26 mouse cellular contexts compared by ENCODE assay signal in genomic region chr2:114373476-114373875, GRCm38 (mm10).
DNase-seq lines count a peak whose midpoint lies in the region; ATAC-seq and TF ChIP-seq lines count a peak whose summit lies in the region.
"Had no signal": no experiment of that assay in that cellular context is flagged by ENCODE, and none has a peak within 500 bp of the region (broad histone marks: within the 10 kb centered on the region; RNA-seq: fewer than 3 reads in every experiment).

No protein-coding gene starts in this region.

- H3K4me1 ChIP-seq in forebrain, embryonic 16.5 days (replicated peaks; ENCODE audit: control insufficient read depth, insufficient read depth, low read length) = peaks cover 6% of the 10 kb centered on the region; the same call in 1 of the 2 replicates
- H3K4me1 ChIP-seq in forebrain, embryonic 10.5 days = no peaks in the 10 kb centered on the region
- peaks cover 3% of the 10 kb centered on the region; the same call in 1 of the 2 replicates for H3K4me1 ChIP-seq in heart, embryonic 16.5 days (ENCODE audit: control insufficient read depth, insufficient read depth, low read length)
- H3K4me1 ChIP-seq in lung, embryonic 16.5 days (replicated peaks; ENCODE audit: control insufficient read depth, insufficient read depth, low read length) = peaks cover 4% of the 10 kb centered on the region; the same call in 1 of the 2 replicates
- H3K4me1 ChIP-seq: embryonic facial prominence, embryonic 12.5 days; heart, embryonic 10.5 days; hindbrain, embryonic 10.5 days had no signal

- H3K27ac ChIP-seq in forebrain, embryonic 16.5 days (ENCODE audit: low read length) = no peak overlapping the region
- H3K27ac ChIP-seq in forebrain, embryonic 10.5 days = no peak overlapping the region
- H3K27ac ChIP-seq in heart, embryonic 16.5 days (ENCODE audit: low read length) = no peak overlapping the region
- H3K27ac ChIP-seq in lung, embryonic 16.5 days (ENCODE audit: low read length) = no peak overlapping the region
- H3K27ac ChIP-seq: embryonic facial prominence, embryonic 12.5 days; heart, embryonic 10.5 days; hindbrain, embryonic 10.5 days; layer of hippocampus, adult 2 months; macrophage had no signal

- H3K27me3 ChIP-seq in forebrain, embryonic 16.5 days (replicated peaks; ENCODE audit: control insufficient read depth, insufficient read depth, low read length) = no peaks in the 10 kb centered on the region
- peaks cover 15% of the 10 kb centered on the region for H3K27me3 ChIP-seq in forebrain, embryonic 10.5 days (ENCODE audit: poor library complexity, severe bottlenecking)
- H3K27me3 ChIP-seq in heart, embryonic 16.5 days (ENCODE audit: control insufficient read depth, insufficient read depth, low read length) = no peaks in the 10 kb centered on the region
- H3K27me3 ChIP-seq in lung, embryonic 16.5 days (ENCODE audit: control insufficient read depth, insufficient read depth, low read depth, low read length) = no peaks in the 10 kb centered on the region
- H3K27me3 ChIP-seq: CH12.LX; embryonic facial prominence, embryonic 12.5 days had no signal

- H3K36me3 ChIP-seq in forebrain, embryonic 16.5 days (ENCODE audit: control insufficient read depth, insufficient read depth) = no peaks in the 10 kb centered on the region
- no peaks in the 10 kb centered on the region for H3K36me3 ChIP-seq in forebrain, embryonic 10.5 days (replicated peaks)
- H3K36me3 ChIP-seq in heart, embryonic 16.5 days (ENCODE audit: control insufficient read depth, insufficient read depth) = no peaks in the 10 kb centered on the region
- H3K36me3 ChIP-seq in lung, embryonic 16.5 days (ENCODE audit: control insufficient read depth, insufficient read depth, low read length) = no peaks in the 10 kb centered on the region
- H3K36me3 ChIP-seq: embryonic facial prominence, embryonic 12.5 days; G1E; heart, embryonic 10.5 days; hindbrain, embryonic 10.5 days had no signal

- TF ChIP-seq POLR2A in brain, embryonic 14.5 days (IDR thresholded peaks at IDR 0.05; ENCODE audit: borderline replicate concordance, extremely low read depth, insufficient read depth, insufficient read length, poor library complexity, severe bottlenecking) = no peak

- 0 out of 2 replicates have a peak, but pooled peaks have one; percentile 23 for ATAC-seq in forebrain, embryonic 16.5 days
- no peak for ATAC-seq in heart, embryonic 16.5 days (replicated peaks; ENCODE audit: extremely low read depth, insufficient read depth, low FRiP score)
- ATAC-seq in lung, embryonic 16.5 days (ENCODE audit: low read depth) = no peak
- ATAC-seq: activated CD4-positive, CD25-positive, alpha-beta regulatory T cell, adult 4 months; intestine, postnatal 0 days; liver, postnatal 0 days had no signal

- 35% methylated on average over 7 of the region's 7 CpGs for WGBS in forebrain, embryonic 16.5 days
- 89% methylated on average over 7 of the region's 7 CpGs for WGBS in forebrain, embryonic 10.5 days
- WGBS in heart, embryonic 16.5 days = 32% methylated on average over 7 of the region's 7 CpGs
- WGBS in lung, embryonic 16.5 days = 26% methylated on average over 7 of the region's 7 CpGs

- no peak overlapping the region for H3K4me2 ChIP-seq in forebrain, embryonic 16.5 days (ENCODE audit: low read length)
- peak overlapping the region; percentile 34; the same call in 1 of the 2 replicates for H3K4me2 ChIP-seq in heart, embryonic 16.5 days (ENCODE audit: low read depth, low read length)
- H3K4me2 ChIP-seq in lung, embryonic 16.5 days (ENCODE audit: low read depth, low read length) = peak overlapping the region; percentile 32
- H3K4me2 ChIP-seq: embryonic facial prominence, embryonic 12.5 days; liver, embryonic 11.5 days had no signal

- DNase-seq in forebrain, embryonic 10.5 days (ENCODE audit: extremely low spot score, low spot score) = no peak
- DNase-seq in heart, adult 11 months = no peak
- DNase-seq in lung, adult 18-20 months = no peak
- peak; percentile 68 for DNase-seq in brain, embryonic 14.5 days (ENCODE audit: low read depth)
- no peak for DNase-seq in thymus, postnatal 4 days
- DNase-seq: adrenal gland, postnatal 10 days; B cell, adult 2 months; cerebellum, adult 9-10 months; gastrocnemius, postnatal 25 days; kidney, postnatal 25 days; liver, postnatal 0 days; spleen, adult 18-20 months had no signal

- no peaks in the 10 kb centered on the region for H3K9me3 ChIP-seq in forebrain, embryonic 16.5 days (ENCODE audit: control insufficient read depth, low read length)
- no peaks in the 10 kb centered on the region for H3K9me3 ChIP-seq in forebrain, embryonic 10.5 days
- no peaks in the 10 kb centered on the region for H3K9me3 ChIP-seq in heart, embryonic 16.5 days (replicated peaks; ENCODE audit: control insufficient read depth, low read length)
- no peaks in the 10 kb centered on the region for H3K9me3 ChIP-seq in lung, embryonic 16.5 days (ENCODE audit: control insufficient read depth, low read length)
- H3K9me3 ChIP-seq: embryonic facial prominence, embryonic 12.5 days; G1E; heart, embryonic 10.5 days; hindbrain, embryonic 10.5 days had no signal

- no peak overlapping the region for H3K9ac ChIP-seq in forebrain, embryonic 16.5 days (replicated peaks; ENCODE audit: low read depth, low read length)
- no peak overlapping the region for H3K9ac ChIP-seq in heart, embryonic 16.5 days (ENCODE audit: low read length)
- H3K9ac ChIP-seq in lung, embryonic 16.5 days (ENCODE audit: low read length) = no peak overlapping the region
- H3K9ac ChIP-seq: embryonic facial prominence, embryonic 12.5 days; liver, postnatal 0 days had no signal

- no peak overlapping the region for H3K4me3 ChIP-seq in forebrain, embryonic 16.5 days (replicated peaks; ENCODE audit: low read length)
- no peak overlapping the region for H3K4me3 ChIP-seq in forebrain, embryonic 10.5 days
- H3K4me3 ChIP-seq in heart, embryonic 16.5 days (ENCODE audit: low read length) = no peak overlapping the region
- H3K4me3 ChIP-seq in lung, embryonic 16.5 days (ENCODE audit: low read length) = no peak overlapping the region
- H3K4me3 ChIP-seq: embryonic facial prominence, embryonic 12.5 days; erythroblast, embryonic 14.5 days; heart, embryonic 10.5 days; hindbrain, embryonic 10.5 days; layer of hippocampus, adult 2 months had no signal

- no peak for TF ChIP-seq CTCF in brain, embryonic 14.5 days (IDR thresholded peaks at IDR 0.05; ENCODE audit: borderline replicate concordance, extremely low read depth, insufficient read depth, insufficient read length)
